Mouse (Mus musculus): Measurements from ENCODE around the gene Kif19a.

GRCm38 (mm10) chr11:114793868-114794545, 28.8 kb downstream of the Kif19a start:
- TF ChIP-seq CTCF (IDR thresholded peaks at IDR 0.05; ENCODE audit: extremely low read depth, insufficient read depth, insufficient read length, insufficient replicate concordance) (no peak), POLR2A (IDR thresholded peaks at IDR 0.05; ENCODE audit: low read depth, low read length) (no peak)
